Mouse (Mus musculus) spleen, postnatal 14 days (tissue): Measurements from ENCODE around the gene Klc3.

Source experiments
- DNase-seq, 2 experiments: peaks; one replicate each; pipeline ENCODE4 v3.0.0; 2021 to 2022; ENCODE audit warnings: low spot score in 2 of 2

Gene Klc3

GRCm38 (mm10) chr7:19359892-19360641 lies 43.8 kb downstream of the Klc3 start:
- DNase-seq: peak; percentile 52 to 55

DNA sequence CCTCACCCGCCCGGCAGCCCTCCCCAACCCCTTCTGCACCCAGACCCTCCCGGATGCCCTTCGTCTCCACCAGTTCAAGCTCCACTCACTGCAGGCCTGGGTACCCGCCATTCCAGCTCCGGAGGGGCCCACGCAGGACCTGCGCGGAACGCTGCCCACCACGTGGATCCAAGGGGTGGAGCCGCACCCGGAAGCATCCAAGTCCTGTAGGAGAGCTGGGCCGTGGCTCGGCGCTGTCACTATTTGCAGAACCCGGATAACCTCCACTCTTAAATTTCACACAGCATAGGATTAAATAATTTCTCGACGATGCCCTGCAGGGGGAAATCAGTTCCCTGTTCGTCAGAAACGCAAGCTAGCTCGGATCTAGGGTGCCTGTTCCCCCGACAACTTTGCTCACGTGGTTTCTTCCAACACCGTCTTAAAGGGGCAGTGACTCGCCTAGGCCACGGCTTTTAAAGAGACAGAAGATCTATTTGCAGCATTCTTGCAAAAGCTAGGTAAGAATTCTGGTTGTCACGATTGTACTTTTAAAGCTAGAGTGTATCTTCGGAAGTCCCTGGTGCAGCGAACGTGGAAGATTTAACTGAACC lies 44.5 kb downstream of the Klc3 start, which contains the start of the genes Cd3eap and Ppp1r13l:
Cd3eap (minus strand) TSS at position 185 of the 593 bp plus-strand sequence.
Ppp1r13l (plus strand) TSS at position 451 of the 593 bp plus-strand sequence.
- peak; percentile 53 to 74 for DNase-seq

DNA sequence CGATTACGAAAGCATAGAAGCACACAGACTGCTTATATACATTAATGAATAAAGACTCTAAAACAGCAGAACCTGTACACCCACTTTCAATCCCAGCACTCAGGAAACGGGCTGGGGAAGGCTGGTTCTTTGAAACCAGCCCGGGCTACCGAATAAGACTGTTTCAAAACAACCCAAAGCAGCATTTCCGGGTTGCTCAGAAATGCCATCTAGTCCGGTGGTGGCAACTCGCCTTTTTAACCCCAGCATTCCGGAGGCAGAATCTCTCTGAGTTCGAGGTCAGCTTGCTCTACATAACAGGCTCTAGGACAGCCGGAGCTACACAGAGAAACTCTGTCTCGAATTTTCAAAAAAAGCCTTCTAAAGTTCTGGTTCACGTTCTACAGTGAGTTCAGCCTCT lies 45.3 kb downstream of the Klc3 start:
- DNase-seq: no peak

GRCm38 (mm10) chr7:19357381-19358375 lies 46.2 kb downstream of the Klc3 start:
- no peak for DNase-seq

- no peak for DNase-seq
These were observed 47.6 kb downstream of the Klc3 start for GRCm38 (mm10) chr7:19356311-19356710.

DNA sequence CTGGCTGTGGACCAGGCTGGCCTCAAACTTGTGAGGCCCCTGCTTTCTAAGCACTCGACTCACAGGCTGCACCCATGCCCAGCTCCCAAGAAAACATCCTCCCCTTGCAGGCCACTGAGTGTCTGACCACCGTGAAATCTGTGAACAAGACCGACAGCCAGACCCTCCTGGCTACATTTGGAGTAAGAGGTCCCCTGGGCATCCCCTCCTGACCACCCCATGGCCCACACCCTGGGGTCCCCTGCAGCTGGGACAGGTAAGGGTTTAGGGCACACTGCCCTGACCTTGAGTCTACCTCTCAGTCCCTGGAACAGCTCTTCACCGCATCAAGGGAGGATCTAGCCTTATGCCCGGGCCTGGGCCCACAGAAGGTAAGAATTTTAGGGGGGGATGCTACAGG lies 48.9 kb downstream of the Klc3 start:
- DNase-seq: no peak

DNA sequence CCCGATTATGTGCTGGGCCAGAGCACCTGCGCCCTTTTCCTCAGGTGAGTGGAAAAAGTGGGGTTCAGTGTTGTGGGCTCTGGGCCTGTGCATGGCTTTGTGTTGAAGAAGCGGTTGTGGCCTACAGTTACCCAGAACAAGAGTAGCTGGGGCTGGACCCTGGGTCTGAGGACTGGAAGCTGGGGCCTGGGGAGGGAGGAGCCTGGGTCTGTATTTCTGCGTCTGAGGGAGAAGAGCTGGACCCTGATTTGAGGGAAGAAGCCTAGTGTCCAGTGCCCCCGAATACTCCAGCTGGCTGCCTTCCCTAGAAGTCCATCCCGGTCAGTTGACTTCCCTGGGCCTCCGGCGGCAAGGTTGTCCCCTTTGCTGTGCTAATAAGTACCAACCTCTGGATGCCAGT lies 53.7 kb downstream of the Klc3 start:
- no peak for DNase-seq

- DNase-seq: no peak
These were observed 54.6 kb downstream of the Klc3 start for GRCm38 (mm10) chr7:19349188-19349915.

DNA sequence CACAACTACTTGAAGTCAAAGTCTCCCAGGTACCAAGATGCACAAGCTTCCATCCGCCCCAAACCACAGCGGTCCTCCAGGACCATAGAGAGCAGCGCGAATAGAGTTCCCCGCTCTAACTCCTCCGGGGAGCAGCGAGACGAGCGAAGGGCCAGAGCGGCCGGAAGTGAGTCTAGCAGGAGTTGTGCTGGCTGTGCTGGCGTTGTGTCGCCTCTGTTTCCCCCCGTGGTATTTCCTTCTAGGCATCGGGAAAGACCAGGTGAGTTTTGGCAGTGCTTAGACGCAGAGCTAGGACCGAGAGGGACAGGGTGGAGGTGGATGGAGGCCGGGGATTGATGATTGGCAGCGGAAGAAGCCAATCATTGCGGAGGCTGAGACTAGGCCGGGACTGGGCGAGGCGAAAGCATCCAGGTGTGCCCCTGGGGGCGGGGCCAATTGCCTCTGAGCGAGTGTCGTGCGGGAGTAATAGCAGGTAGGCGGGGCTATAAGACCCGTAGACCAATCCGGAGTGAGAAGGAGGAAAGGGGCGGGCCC lies 58.9 kb downstream of the Klc3 start:
- peak; percentile 90 to 93 for DNase-seq
